Mouse (Mus musculus): ENCODE measurements around the gene Arl9.
"Not testable (repeated sequence)": the region's sequence is repeated elsewhere in the genome, so short reads cannot be mapped to it uniquely, and the experiment has no call there.

DNA sequence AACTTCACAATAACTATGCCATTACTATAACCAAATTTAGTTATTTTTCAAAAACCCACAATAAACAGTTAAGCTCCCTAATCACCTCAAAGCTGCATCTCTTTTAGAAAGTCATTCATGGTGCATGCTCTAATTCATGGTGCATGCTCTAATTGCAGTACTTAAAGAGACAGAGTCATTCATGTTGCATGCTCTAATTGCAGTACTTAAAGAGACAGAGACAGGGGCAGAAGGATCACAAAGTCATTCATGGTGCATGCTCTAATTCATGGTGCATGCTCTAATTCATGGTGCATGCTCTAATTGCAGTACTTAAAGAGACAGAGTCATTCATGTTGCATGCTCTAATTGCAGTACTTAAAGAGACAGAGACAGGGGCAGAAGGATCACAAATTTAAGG is 31.2 kb downstream of the Arl9 start:
- TF ChIP-seq CTCF (IDR thresholded peaks at IDR 0.05); POLR2A (IDR thresholded peaks at IDR 0.05; ENCODE audit: insufficient read depth, low read depth, low read length); EP300 (IDR thresholded peaks at IDR 0.05; ENCODE audit: insufficient read depth, low read depth, low read length): not testable (repeated sequence)

All from heart, adult 2 months (tissue).